Mouse (Mus musculus) myocyte (in vitro differentiated cells): ENCODE measurements at regions not wholly inside any gene's neighbourhood (a gene's known extent, or its start where the extent isn't known, plus 50 kb on each side); places are given as distances from the start of the nearest gene placed in this dataset.
A peak's percentile ranks its signal among the peaks of the same experiment; 100 is the strongest.

Source experiments
- H3K27me3 ChIP-seq: one replicate; pipeline ENCODE4 v1.6.1; 2011; ENCODE audit not compliant: control insufficient read depth, insufficient read depth, insufficient read length
- H3K36me3 ChIP-seq: one replicate; pipeline ENCODE4 v1.6.1; 2011; ENCODE audit not compliant: control insufficient read depth, insufficient read depth
- H3K4me2 ChIP-seq: one replicate; pipeline ENCODE4 v1.6.1; 2011; ENCODE audit warnings: low read depth, control low read depth
- H3K4me3 ChIP-seq: one replicate; pipeline ENCODE4 v1.5.1; 2011; ENCODE audit warnings: mild to moderate bottlenecking, control low read depth, moderate library complexity
- H3K79me2 ChIP-seq: one replicate; pipeline ENCODE4 v1.6.1; 2011; ENCODE audit not compliant: control insufficient read depth, insufficient read depth
- H3ac ChIP-seq: one replicate; pipeline ENCODE4 v1.6.1; 2011; ENCODE audit not compliant: control insufficient read depth, insufficient read length
- CEBPB ChIP-seq: IDR thresholded peaks from 2 replicates; pipeline ENCODE4 v1.6.1; 2011; ENCODE audit warnings: mild to moderate bottlenecking, moderate library complexity; ENCODE audit not compliant: poor library complexity, insufficient read depth, severe bottlenecking
- E2F4 ChIP-seq: IDR thresholded peaks from one replicate; pipeline ENCODE4 v1.6.1; 2011; ENCODE audit warnings: mild to moderate bottlenecking, control low read depth, moderate library complexity; ENCODE audit not compliant: insufficient read depth
- MAX ChIP-seq: IDR thresholded peaks from one replicate; pipeline ENCODE4 v1.6.1; 2011; ENCODE audit warnings: low read depth, mild to moderate bottlenecking, control low read depth
- MYOD1 ChIP-seq, 3 experiments: IDR thresholded peaks; one replicate each; pipeline ENCODE4 v1.6.1; 2011; ENCODE audit warnings: control low read depth in 2 of 3, low read depth in 2 of 3, mild to moderate bottlenecking in 2 of 3, moderate library complexity in 1 of 3; ENCODE audit not compliant: insufficient read length in 2 of 3, control insufficient read depth in 1 of 3
- MYOG ChIP-seq, 3 experiments: IDR thresholded peaks; one replicate each; pipeline ENCODE4 v1.6.1; 2011; ENCODE audit warnings: control low read depth in 2 of 3, low read depth in 2 of 3, mild to moderate bottlenecking in 2 of 3; ENCODE audit not compliant: insufficient read length in 2 of 3, control insufficient read depth in 1 of 3, insufficient read depth in 1 of 3
- POLR2A ChIP-seq: IDR thresholded peaks from one replicate; pipeline ENCODE4 v1.6.1; 2011; ENCODE audit warnings: low read depth, mild to moderate bottlenecking, control low read depth, moderate library complexity; ENCODE audit not compliant: insufficient read length
- POLR2AphosphoS2 ChIP-seq: IDR thresholded peaks from one replicate; pipeline ENCODE4 v1.6.1; 2011; ENCODE audit warnings: low read depth, control low read depth; ENCODE audit not compliant: insufficient read length
- REST ChIP-seq: IDR thresholded peaks from one replicate; pipeline ENCODE4 v1.6.1; 2011; ENCODE audit warnings: mild to moderate bottlenecking, control low read depth, moderate library complexity; ENCODE audit not compliant: insufficient read depth, insufficient read length
- SRF ChIP-seq: IDR thresholded peaks from one replicate; pipeline ENCODE4 v1.6.1; 2011; ENCODE audit warnings: low read depth; ENCODE audit not compliant: control insufficient read depth, insufficient read length
- TCF12 ChIP-seq: IDR thresholded peaks from one replicate; pipeline ENCODE4 v1.6.1; 2011; ENCODE audit warnings: mild to moderate bottlenecking, control low read depth; ENCODE audit not compliant: poor library complexity, insufficient read depth, severe bottlenecking
- TCF3 ChIP-seq: IDR thresholded peaks from one replicate; pipeline ENCODE4 v1.6.1; 2011; ENCODE audit warnings: low read depth, control low read depth; ENCODE audit not compliant: insufficient read length
- USF1 ChIP-seq: IDR thresholded peaks from one replicate; pipeline ENCODE4 v1.6.1; 2011; ENCODE audit warnings: low read depth, mild to moderate bottlenecking, control low read depth, moderate library complexity

DNA sequence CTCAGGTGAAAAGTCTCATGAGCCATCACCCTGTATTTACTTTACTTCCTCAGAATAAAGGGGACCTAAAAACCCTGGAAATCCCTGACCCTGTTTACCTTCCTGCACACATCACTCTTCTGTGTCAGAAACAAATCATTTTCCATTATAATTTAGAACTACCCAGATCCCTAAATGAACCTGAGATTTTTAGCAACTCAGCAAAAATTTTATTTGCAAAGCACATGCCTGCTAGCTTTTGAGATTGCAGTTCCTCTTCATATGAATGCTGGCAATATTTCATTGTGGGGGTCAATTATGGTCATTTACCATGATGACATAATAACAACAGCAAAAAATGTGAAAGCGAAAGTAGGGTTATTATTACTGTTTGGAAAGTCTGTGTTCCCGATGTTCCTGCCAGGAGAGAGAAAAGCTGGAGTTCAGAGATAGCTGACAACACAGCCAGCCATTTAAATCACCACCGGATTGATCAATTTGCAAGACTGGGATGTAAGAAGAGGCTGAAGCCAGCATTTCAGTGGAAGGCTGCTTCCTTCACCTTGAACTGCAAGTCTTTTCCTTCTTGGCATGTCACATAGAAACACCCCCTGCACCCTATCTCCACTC is 476.5 kb downstream of the Tmem161b start:
- Histone ChIP-seq H3K4me2 (peak overlapping the region; percentile 27), H3K27me3 (no peaks in the 10 kb centered on the region), H3K4me3 (no peak overlapping the region), H3K79me2 (no peaks in the 10 kb centered on the region), H3K36me3 (no peaks in the 10 kb centered on the region), H3ac (no peak overlapping the region)
- no peak for TF ChIP-seq USF1
- no peak for TF ChIP-seq MYOG (IDR thresholded peaks at IDR 0.05; ENCODE audit: control insufficient read depth in 1 of 3, insufficient read depth in 1 of 3, insufficient read length in 2 of 3, low read depth in 2 of 3)
- no peak for TF ChIP-seq MAX
- no peak for TF ChIP-seq REST

DNA sequence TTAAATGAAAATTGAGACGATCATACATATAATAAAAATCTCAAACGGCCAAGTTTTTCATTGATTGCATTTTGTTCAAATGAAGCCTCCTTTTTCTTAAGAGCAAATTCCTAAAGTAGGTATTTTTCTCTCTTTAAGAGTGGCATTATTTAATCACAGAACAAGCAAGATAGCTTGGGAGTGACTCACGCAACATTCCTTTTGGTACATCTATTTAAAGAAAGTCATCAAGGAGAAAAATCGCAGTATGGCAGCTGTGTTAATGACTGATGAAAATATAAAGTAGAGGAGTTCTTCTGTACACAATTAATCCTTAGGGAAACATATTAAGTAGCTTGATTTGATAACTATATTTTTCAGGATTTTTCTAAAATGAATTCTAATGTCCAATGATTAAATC is 448.0 kb upstream of the Ccnh start:
- H3K79me2 ChIP-seq = no peaks in the 10 kb centered on the region
- no peaks in the 10 kb centered on the region for H3K27me3 ChIP-seq
- no peak overlapping the region for H3K4me3 ChIP-seq
- TF ChIP-seq POLR2AphosphoS2 (no peak), SRF (no peak), POLR2A (no peak), TCF12 (no peak)
- no peak overlapping the region for H3K4me2 ChIP-seq
- H3ac ChIP-seq = no peak overlapping the region
- no peaks in the 10 kb centered on the region for H3K36me3 ChIP-seq

DNA sequence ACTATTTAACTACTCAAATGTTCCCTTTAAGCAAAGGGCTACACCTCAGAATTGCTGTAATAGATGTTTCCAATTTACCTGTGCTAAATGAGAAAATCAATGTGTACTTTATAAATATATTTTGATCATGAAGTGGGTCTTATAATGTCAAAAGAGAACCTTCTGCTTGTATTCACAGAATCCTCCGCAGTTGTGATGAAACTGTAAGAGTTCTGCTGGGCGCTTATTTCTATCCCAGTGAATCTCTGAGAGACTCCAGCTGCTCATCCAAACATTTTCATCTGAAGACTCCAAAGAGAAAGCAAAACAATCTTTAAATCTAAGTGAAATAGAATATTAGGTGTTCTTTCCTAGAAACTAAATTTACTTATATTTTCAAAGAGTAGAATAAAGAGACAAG is 440.9 kb upstream of the Ccnh start:
- Histone ChIP-seq H3K4me3 (no peak overlapping the region), H3K27me3 (no peaks in the 10 kb centered on the region), H3K36me3 (no peaks in the 10 kb centered on the region), H3K79me2 (no peaks in the 10 kb centered on the region), H3ac (no peak overlapping the region), H3K4me2 (no peak overlapping the region)
- TF ChIP-seq CEBPB = no peak
- no peak for TF ChIP-seq E2F4
- TF ChIP-seq REST = no peak
- no peak for TF ChIP-seq MAX
- no peak for TF ChIP-seq MYOG (IDR thresholded peaks at IDR 0.05; ENCODE audit: control insufficient read depth in 1 of 3, insufficient read depth in 1 of 3, insufficient read length in 2 of 3, low read depth in 2 of 3)
- no peak for TF ChIP-seq MYOD1 (IDR thresholded peaks at IDR 0.05; ENCODE audit: control insufficient read depth in 1 of 3, insufficient read length in 2 of 3, low read depth in 2 of 3)
- TF ChIP-seq USF1 = no peak
- TF ChIP-seq TCF12 = no peak
- TF ChIP-seq TCF3 = no peak
- no peak for TF ChIP-seq POLR2A
- TF ChIP-seq POLR2AphosphoS2 = no peak
- TF ChIP-seq SRF = no peak

DNA sequence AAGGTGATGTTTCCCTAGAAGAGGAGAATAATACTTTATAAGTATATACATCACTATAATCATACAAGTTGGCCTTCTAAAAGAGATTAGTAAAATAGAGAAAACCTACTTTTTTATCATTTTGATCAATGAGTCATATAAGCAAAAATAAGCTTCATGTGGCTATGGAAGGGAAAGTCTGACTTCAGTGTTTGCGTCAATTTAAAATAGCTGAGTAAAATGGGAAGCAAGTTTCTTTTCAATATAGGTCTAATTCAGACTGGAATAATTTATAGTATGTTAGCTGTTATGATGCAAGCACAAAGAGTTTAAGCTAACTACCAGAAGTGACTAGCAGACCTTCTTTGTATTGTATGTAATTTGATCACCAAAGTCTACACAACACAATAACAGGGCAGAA is 440.0 kb upstream of the Ccnh start:
- no peaks in the 10 kb centered on the region for H3K27me3 ChIP-seq

DNA sequence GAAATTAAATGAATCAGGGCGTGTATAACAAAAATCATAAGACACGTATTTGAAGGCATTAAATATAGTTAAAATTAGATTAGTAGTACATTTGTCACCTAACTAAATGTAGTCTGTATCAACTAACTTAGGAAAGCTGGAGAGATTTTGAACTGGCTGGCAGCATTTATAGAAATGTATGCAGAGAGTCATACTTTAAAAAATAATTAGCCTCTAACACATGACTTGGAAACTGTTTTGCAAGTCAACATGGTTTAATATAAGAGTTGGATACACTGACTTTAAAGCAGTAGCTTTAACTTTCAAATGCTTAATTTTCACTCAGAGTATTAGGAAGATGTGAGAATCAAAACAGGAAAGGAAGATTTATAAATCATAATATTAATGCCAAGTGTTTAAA is 439.1 kb upstream of the Ccnh start:
- no peak for TF ChIP-seq TCF3
- no peak for TF ChIP-seq MAX
- TF ChIP-seq TCF12 = no peak
- no peak for TF ChIP-seq POLR2A
- no peak for TF ChIP-seq E2F4
- no peak for TF ChIP-seq MYOG (IDR thresholded peaks at IDR 0.05; ENCODE audit: control insufficient read depth in 1 of 3, insufficient read depth in 1 of 3, insufficient read length in 2 of 3, low read depth in 2 of 3)
- Histone ChIP-seq H3ac (no peak overlapping the region), H3K79me2 (no peaks in the 10 kb centered on the region), H3K4me2 (no peak overlapping the region), H3K4me3 (no peak overlapping the region), H3K36me3 (no peaks in the 10 kb centered on the region), H3K27me3 (no peaks in the 10 kb centered on the region)

More for the DNA sequence above, 440.0 kb upstream of the Ccnh start:
- Histone ChIP-seq H3K36me3 (no peaks in the 10 kb centered on the region), H3K79me2 (no peaks in the 10 kb centered on the region), H3K4me2 (no peak overlapping the region), H3ac (no peak overlapping the region), H3K4me3 (no peak overlapping the region)
- TF ChIP-seq SRF (no peak), TCF12 (no peak), MYOD1 (IDR thresholded peaks at IDR 0.05; ENCODE audit: control insufficient read depth in 1 of 3, insufficient read length in 2 of 3, low read depth in 2 of 3) (no peak), MYOG (IDR thresholded peaks at IDR 0.05; ENCODE audit: control insufficient read depth in 1 of 3, insufficient read depth in 1 of 3, insufficient read length in 2 of 3, low read depth in 2 of 3) (no peak), REST (no peak)
